Mouse (Mus musculus) adrenal gland, postnatal 36 days (tissue): ENCODE results near the gene Ttll5. TPM values are rescaled to one million over a fixed set of nuclear protein-coding genes. Genes with fewer than 3 reads are reported as not detected.

Experiments used
- DNase-seq, 2 experiments: peaks; one replicate each; pipeline ENCODE4 v3.0.0; 2021; ENCODE audit warnings: mixed read lengths in 1 of 2
- total RNA-seq, 2 experiments: library from RNA; stranded (reverse); gene quantifications; 2 replicates each; pipeline ENCODE4 v1.2.3; 2021

Ttll5 gene
- total RNA-seq, 2 experiments from 2014 or later = 17.3 to 29.2 TPM

- DNase-seq = no peak
These were observed 15.0 kb downstream of the Ttll5 start for GRCm38 (mm10) chr12:85839371-85840000.

DNA sequence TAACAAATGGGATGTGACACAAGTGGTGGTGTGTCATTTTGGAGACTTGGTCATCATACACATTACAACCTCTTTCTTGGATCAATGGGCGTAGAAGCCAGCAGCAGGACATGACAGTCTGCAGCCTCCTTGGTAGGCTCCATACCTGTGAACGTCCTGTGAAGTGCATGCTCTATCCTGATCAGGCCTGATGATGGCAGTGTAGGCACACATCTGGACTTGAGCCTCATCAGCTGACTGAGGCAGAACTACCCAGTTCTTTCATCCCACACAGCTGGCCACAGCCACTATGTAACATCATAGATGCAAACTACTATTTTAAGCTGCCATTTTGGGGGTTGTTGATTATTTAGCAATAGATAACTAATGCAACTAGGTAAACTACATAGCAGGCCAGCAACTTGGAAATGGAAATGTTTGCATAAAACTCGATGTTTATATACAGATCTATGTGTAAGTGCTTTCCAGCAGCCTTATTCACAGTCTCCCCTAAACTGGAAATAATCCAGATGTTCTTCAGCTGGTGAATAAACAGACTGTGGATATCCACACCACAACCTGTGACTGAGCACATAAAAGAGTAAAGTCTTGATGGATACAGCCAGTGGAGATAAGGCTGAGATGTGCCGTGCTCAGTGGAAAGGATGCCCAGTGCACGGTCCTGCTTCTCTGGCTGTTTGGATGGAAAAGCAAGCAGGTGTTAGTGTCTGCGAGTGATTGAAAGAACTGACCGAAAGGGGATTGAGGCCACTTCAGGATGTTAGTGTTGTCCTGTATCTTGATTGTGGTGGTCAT is 23.9 kb downstream of the Ttll5 start:
- DNase-seq = peak; percentile 34 to 45

- DNase-seq = no peak
These were observed 26.2 kb downstream of the Ttll5 start for GRCm38 (mm10) chr12:85850661-85851060.

DNA sequence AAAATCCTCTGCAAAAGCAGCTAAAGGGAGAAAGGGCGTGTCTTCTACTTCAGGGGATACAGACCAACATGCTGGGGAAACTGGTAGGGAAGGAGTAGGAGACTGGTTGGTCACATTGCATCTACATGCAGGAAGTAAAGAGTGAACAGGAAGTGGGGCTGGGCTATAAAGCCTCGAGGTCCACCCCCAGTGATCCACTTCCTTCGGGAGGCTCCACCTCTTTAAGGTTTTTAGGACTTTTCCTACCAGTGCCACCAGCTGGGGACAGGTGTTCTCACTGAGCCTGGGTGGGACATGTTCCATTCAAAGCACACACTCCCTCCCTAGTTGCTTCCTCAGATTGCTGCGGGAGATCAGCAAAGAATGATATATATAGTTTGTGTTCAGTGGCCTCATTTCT is 29.4 kb downstream of the Ttll5 start:
- DNase-seq = no peak

DNA sequence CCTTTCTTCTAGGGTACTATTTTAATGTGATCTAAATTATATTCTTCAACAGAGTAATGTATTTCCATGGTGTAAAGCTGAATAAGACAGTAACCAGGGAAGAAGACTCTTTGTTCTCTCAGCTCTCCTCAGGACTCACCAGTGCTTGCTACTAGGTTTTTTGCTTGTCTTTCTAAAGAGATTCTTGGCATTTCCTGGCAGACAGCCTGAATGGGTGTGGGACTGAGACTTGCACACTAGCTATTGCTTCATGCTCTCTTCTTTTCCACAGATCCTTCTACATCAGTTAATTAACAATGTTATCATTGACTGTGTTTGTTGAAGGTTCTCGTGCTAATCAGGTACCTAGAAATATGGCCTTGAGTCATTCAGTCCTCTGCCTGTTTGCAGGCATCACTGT is 29.8 kb downstream of the Ttll5 start:
- DNase-seq = no peak

GRCm38 (mm10) chr12:85857300-85857699 is 32.8 kb downstream of the Ttll5 start:
- DNase-seq = no peak

DNA sequence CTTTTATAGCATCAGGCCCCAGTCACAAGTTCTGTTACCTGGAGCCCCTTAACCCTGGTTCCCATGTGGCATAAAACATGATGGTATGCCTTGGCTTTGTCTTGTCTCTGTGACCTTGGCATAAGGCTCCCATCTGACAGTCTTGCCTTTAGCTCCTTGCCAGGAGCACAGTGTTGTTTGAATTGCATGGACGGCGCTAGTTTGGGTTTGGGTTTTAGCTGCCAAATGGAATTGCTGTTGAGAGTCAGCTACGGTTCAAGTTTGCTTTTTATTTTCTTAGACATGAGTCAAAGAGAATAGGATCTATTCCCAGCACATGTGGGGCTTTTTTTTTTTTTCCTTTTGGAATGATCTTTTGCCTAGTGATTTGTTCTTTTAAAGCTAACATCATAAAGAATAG is 34.7 kb downstream of the Ttll5 start:
- no peak for DNase-seq

DNA sequence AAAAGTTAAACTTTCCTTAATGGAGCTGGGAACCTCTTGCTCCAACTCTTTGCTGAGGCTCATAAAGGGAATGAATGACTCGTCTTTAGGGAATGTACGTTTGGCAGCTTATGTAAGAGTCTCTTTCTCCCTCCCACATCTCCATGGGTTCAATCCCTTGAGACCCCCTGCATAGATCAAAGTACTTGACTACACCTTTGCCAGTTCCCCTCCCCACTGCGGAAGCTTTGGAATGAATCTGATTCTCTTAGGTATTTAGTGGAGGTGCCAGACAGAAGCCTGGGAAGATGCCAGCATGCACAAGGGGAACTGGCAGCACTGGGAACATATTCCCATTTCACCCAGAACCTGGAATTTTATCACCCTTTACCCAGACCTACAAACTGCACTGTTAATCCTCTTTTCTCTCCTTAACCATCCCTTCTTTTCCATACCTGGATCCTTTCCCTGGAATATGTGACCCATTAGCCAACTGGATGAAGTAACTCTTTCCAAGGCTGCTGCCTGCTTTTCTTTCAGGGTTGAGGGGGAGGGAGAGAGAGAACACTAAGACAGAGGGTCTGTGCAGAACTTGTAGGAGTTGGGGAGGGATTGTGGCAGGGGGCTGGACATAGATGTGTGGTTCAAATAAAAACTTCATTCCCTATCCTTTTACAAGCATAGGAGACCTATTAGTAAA is 35.2 kb downstream of the Ttll5 start:
- DNase-seq = no peak

- no peak for DNase-seq
These were observed 38.1 kb downstream of the Ttll5 start for GRCm38 (mm10) chr12:85862514-85862913.

DNA sequence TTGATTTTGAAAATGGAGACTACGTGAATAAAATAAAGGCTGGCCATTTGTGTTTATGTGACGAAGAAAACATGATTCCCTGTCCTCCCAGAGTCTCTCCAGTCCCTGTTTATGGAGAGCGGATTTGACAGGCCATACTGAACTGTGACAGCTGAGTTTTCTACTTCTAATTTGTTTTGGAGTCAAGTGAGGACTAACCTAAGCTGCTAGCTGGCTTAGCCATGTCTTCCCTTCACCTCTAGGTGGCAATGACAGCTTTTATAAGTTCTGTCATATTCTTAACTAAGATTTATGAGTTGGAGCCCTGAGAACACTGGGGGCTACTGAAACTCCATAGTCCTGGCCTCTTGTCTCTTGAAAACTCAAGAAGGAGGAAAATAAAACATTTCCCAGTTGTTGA is 41.1 kb downstream of the Ttll5 start:
- no peak for DNase-seq

DNA sequence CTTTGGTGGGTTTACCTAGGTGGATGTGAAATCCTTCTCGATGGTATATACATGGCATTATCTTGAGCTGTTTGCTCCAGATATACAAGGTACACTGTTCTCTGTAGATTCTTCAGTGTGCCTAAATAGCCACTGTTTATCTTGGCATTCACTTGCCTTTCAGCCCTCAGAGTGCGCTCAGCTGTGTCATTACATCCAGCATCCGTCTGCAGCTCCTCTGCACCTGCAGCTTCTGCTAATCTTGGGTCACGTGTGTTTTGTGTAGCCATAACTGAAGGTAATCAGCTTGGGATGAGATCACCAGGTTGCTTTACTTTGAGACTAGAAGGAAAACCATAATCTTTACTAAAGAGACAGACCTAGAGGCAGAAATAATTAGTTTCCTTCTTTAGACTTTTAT is 42.2 kb downstream of the Ttll5 start:
- no peak for DNase-seq

DNA sequence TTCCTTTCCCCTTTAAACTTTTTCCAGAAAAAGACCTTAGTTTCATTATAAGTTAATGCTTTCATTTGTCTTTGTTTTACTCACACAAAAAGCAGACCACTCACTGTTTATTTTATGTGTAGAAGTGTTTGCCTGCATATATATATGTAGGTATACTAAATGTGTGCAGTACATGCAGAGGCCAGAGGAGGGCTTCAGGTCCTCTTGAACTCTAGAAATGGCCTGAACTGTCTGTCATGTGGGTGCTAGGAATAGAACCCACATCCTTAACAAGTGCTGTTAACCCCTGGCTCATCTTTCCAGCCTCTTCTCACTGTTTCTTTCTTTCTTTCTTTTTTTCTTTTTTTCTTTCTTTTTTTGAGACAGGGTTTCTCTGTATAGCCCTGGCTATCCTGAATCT is 42.7 kb downstream of the Ttll5 start:
- DNase-seq = no peak

DNA sequence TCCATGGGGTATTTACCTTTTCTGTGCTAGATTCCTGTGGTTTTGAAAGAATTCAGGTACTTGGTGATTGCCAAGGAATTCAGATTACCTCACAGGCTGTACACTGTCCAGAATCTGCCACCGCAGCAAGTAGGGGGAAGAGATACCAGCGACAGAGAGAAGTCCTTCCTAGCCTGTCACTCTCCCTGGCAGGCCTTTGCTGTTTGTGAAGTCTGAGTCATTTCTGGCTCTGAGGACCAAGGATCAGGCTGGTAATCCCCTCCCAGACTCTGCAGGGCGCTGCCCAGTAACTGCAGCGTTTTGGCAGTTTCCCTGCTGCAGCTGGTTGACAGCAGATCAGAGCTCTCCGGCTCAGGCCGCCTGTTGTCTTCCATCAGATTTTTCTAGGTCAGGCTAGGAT is 45.0 kb downstream of the Ttll5 start:
- DNase-seq = peak; percentile 68 to 71

- DNase-seq = peak in 1 of 2 experiments; percentile 11
These were observed 55.3 kb downstream of the Ttll5 start for GRCm38 (mm10) chr12:85879631-85880314.

DNA sequence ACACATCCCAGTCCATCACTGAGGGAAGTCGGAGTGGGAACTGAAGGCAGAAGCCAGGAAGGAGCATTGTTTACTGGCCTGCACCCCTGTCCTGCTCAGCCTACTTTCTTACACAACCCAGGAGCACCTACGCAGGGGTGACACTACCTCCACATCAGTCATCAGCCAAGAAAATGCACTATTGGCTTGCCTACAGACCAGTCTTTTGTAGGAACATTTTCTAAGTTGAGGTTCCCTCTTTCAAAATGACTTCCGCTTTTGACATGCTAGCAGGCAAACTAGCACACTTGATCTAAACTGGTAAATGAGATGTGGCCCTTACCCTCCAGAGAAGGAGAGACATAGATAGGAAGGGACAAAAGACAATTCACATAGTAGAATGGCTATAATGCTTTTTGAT is 60.6 kb downstream of the Ttll5 start:
- no peak for DNase-seq

DNA sequence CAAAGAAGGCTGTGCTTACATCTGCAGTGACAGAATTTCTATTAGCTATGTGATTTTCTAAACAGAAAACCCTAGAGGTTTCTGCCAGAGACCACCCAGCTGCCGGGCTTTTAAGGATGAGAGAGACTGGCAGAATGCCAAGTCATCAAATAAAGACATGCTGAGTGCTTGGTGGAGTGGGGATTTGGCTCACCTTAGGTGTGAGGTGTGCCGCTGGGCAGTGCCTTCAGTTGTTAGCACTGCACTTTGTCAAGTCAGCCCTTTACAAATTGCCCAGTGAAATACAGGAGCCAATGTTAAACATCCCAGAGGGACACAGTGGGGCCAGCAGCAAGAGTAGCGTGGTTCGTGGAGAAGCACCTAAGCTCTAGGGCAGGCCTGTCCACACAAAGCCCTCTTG is 65.6 kb downstream of the Ttll5 start:
- DNase-seq = no peak

- DNase-seq = no peak
These were observed 79.5 kb downstream of the Ttll5 start for GRCm38 (mm10) chr12:85903986-85904385.

DNA sequence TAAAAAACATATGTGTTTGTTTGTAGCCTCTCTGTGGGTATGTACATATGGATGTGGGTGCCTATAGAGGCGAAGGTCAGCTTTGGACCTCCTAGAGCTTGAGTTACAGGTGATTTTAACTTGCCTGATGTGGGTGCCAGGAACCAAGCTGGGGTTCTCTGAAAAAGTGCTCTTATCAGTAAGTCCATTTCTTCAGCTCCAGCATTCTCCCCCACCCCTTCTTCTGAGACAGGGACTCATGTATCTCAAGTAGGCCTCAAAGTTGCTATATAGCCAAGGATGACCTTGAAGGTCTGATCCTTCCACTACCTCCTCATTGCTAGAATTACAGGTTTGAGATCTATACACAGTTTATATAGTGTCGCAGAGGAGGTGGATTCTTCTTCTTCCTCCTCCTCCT is 81.2 kb downstream of the Ttll5 start:
- no peak for DNase-seq

DNA sequence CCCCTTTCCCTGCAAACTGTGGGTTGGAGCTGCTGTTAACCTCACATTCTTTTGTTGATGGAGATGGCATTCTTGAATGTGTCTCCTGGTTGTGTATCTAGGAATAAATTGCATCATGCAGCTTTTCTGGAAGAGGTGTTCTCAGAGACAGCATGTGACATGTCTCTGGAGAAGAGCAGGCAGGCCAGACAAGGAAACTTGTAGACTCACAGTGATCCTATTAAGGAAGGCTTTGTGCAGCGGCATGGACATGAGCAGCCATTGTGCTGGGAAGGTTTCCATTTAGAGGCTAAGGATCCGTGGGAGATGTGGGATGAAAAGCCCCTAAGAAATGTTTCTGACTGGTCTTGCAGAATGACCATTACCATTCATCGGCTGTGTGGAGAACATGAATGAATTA is 83.4 kb downstream of the Ttll5 start:
- no peak for DNase-seq

GRCm38 (mm10) chr12:85910811-85911210 is 86.4 kb downstream of the Ttll5 start:
- no peak for DNase-seq

GRCm38 (mm10) chr12:85912712-85913504 is 88.4 kb downstream of the Ttll5 start:
- DNase-seq = no peak

DNA sequence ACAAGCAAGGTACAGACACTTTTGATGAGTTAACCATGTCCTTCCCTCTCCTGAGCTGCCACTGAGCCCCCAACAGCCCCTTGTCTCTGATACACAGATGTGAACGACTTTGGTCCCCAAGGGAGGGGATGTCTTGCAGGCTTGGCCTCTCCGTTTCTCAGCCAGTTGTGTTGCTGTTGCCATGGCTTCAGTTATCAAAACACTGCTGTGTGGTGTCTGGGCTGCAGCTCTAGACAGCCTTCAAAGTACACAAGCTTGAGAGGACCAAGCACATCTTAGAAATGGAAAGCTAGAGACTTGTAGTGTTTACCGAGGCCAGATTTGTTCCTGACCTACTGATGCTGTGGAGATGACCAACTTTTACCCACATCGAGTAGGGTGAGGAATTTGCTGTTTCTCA is 102.4 kb downstream of the Ttll5 start:
- no peak for DNase-seq
